Mouse (Mus musculus): ENCODE measurements at regions not wholly inside any gene's neighbourhood (a gene's known extent, or its start where the extent isn't known, plus 50 kb on each side); places are given as distances from the start of the nearest gene placed in this dataset.
"Not testable (repeated sequence)": the region's sequence is repeated elsewhere in the genome, so short reads cannot be mapped to it uniquely, and the experiment has no call there.

GRCm38 (mm10) chr12:21527336-21527735 lies 109.9 kb upstream of the Ywhaq start:
- TF ChIP-seq CTCF (IDR thresholded peaks at IDR 0.05; ENCODE audit: low read depth, low read length); POLR2A (IDR thresholded peaks at IDR 0.05; ENCODE audit: extremely low read depth, insufficient read depth, low read length): not testable (repeated sequence)
